Mouse (Mus musculus) intestine, embryonic 16.5 days (tissue): ENCODE results near the gene Zmym4. TPM values are rescaled to one million over a fixed set of nuclear protein-coding genes. Genes with fewer than 3 reads are reported as not detected.
A peak's percentile ranks its signal among the peaks of the same experiment; 100 is the strongest.

ENCODE experiments used
- ATAC-seq: fragments of 200-750 bp; cut with Nextera tagmentation; 2 replicates; pipeline ENCODE4 v1.8.0; 2017; ENCODE audit warnings: moderate TSS enrichment, moderate library complexity
- H3K27ac ChIP-seq: fragments of 300-500 bp; sonication (generic); 2 replicates; pipeline ENCODE4 v1.5.1; 2014; ENCODE audit warnings: mild to moderate bottlenecking, low read length
- H3K27me3 ChIP-seq: fragments of 300-500 bp; sonication (generic); replicated peaks from 2 replicates; pipeline ENCODE4 v1.6.1; 2014; ENCODE audit warnings: low read length, control low read depth, mixed read lengths; ENCODE audit not compliant: control insufficient read depth, insufficient read depth
- H3K36me3 ChIP-seq: fragments of 300-500 bp; sonication (generic); 2 replicates; pipeline ENCODE4 v1.6.1; 2014; ENCODE audit warnings: low read length, control low read depth; ENCODE audit not compliant: control insufficient read depth, insufficient read depth
- H3K4me1 ChIP-seq: fragments of 300-500 bp; sonication (generic); 2 replicates; pipeline ENCODE4 v1.6.1; 2014; ENCODE audit warnings: low read length, control low read depth, mixed read lengths; ENCODE audit not compliant: control insufficient read depth, insufficient read depth
- H3K4me2 ChIP-seq: fragments of 300-500 bp; sonication (generic); 2 replicates; pipeline ENCODE4 v1.6.1; 2014; ENCODE audit warnings: low read depth, low read length, control low read depth
- H3K4me3 ChIP-seq: fragments of 300-500 bp; sonication (generic); 2 replicates; pipeline ENCODE4 v1.5.1; 2014; ENCODE audit warnings: mild to moderate bottlenecking, low read length
- H3K9ac ChIP-seq: fragments of 300-500 bp; sonication (generic); 2 replicates; pipeline ENCODE4 v1.6.1; 2014; ENCODE audit warnings: low read depth, low read length
- H3K9me3 ChIP-seq: fragments of 300-500 bp; sonication (generic); 2 replicates; pipeline ENCODE4 v1.6.1; 2016; ENCODE audit warnings: low read length, control low read depth; ENCODE audit not compliant: control insufficient read depth
- WGBS: fragments of 180-500 bp; shearing (Covaris S2); extraction: QIAGEN DNeasy Blood & Tissue Kit; methylation state at CpG from one replicate; pipeline ENCODE4 v1.1.7; 2014; 5-methylcytosine and 5-hydroxymethylcytosine counted together
- polyA plus RNA-seq: library from polyadenylated mRNA; unstranded; fragments of >200 nt; fragmentation: Nextera tagmentation; extraction: Ambion mirVana; gene quantifications from 2 replicates; pipeline ENCODE4 v1.2.1, GENCODE M21; 2015

The Zmym4 gene
- polyA plus RNA-seq, 1 experiment from 2014 or later: 10.1 TPM

DNA sequence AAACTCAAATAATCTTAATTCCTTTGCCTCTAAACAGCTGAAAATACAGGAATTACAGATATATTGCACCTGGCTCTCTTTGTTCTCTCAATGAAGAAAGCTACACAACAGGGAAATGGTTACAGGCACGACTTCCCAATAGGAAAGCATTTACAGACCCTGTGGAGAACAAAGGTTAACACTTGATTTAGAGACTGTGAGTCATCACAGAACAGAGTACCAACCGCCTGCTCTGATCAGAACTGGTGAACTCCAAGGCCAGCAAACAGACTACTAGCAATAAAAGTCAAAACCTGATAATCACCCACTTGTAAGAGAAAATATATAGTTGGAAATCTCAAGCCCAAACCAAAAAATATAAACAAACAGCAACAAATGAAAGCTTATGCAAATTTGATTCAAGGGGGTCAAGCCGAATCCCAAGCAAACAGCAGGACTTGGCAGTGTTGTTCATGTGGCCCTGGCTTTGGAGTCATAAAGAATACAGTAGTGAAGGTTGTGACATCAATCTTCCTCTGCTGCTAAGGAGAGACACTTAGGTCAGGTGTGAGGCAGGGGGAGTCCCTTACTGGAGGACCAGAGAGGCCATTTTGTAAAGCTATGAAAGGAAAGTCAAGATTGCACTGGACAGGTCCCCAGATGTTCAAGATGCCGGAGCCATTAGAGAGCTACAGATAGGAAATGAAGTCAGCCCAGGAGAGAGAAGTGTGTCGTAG lies 88.2 kb downstream of the Zmym4 start:
- Histone ChIP-seq H3K4me2 (no peak overlapping the region), H3K4me1 (0 out of 2 replicates have a peak, but pooled peaks cover 2% of the 10 kb centered on the region), H3K27me3 (no peaks in the 10 kb centered on the region), H3K9ac (no peak overlapping the region), H3K9me3 (no peaks in the 10 kb centered on the region), H3K36me3 (peaks cover 5% of the 10 kb centered on the region; the same call in 1 of the 2 replicates), H3K27ac (peak overlapping the region; percentile 75), H3K4me3 (no peak overlapping the region)
- peak; percentile 97 for ATAC-seq
- 60% methylated on average over 5 of the region's 5 CpGs for WGBS

GRCm38 (mm10) chr4:126872717-126873116 lies 95.2 kb downstream of the Zmym4 start:
- Histone ChIP-seq H3K27ac (no peak overlapping the region), H3K27me3 (no peaks in the 10 kb centered on the region), H3K9ac (no peak overlapping the region), H3K9me3 (no peaks in the 10 kb centered on the region), H3K4me1 (no peaks in the 10 kb centered on the region), H3K4me3 (no peak overlapping the region), H3K36me3 (peaks cover 5% of the 10 kb centered on the region; the same call in 1 of the 2 replicates), H3K4me2 (no peak overlapping the region)
- 70% methylated on average over 7 of the region's 7 CpGs for WGBS
- ATAC-seq: no peak

GRCm38 (mm10) chr4:126868699-126869098 lies 99.2 kb downstream of the Zmym4 start:
- WGBS: 92% methylated on average over 12 of the region's 12 CpGs
- H3K4me2 ChIP-seq: no peak overlapping the region
- peaks cover 9% of the 10 kb centered on the region for H3K36me3 ChIP-seq
- H3K27me3 ChIP-seq: no peaks in the 10 kb centered on the region
- ATAC-seq: no peak
- no peak overlapping the region for H3K27ac ChIP-seq
- H3K9ac ChIP-seq: no peak overlapping the region
- no peaks in the 10 kb centered on the region for H3K9me3 ChIP-seq
- no peaks in the 10 kb centered on the region for H3K4me1 ChIP-seq
- H3K4me3 ChIP-seq: no peak overlapping the region

- no peak overlapping the region for H3K4me2 ChIP-seq
- no peaks in the 10 kb centered on the region for H3K9me3 ChIP-seq
- H3K4me3 ChIP-seq: no peak overlapping the region
- no peak for ATAC-seq
- WGBS: 80% methylated on average over 11 of the region's 11 CpGs
- H3K9ac ChIP-seq: no peak overlapping the region
- H3K27me3 ChIP-seq: no peaks in the 10 kb centered on the region
- H3K4me1 ChIP-seq: no peaks in the 10 kb centered on the region
- no peak overlapping the region for H3K27ac ChIP-seq
- peaks cover 3% of the 10 kb centered on the region; the same call in 1 of the 2 replicates for H3K36me3 ChIP-seq
Observed at GRCm38 (mm10) chr4:126861514-126862266, 106.2 kb downstream of the Zmym4 start.

DNA sequence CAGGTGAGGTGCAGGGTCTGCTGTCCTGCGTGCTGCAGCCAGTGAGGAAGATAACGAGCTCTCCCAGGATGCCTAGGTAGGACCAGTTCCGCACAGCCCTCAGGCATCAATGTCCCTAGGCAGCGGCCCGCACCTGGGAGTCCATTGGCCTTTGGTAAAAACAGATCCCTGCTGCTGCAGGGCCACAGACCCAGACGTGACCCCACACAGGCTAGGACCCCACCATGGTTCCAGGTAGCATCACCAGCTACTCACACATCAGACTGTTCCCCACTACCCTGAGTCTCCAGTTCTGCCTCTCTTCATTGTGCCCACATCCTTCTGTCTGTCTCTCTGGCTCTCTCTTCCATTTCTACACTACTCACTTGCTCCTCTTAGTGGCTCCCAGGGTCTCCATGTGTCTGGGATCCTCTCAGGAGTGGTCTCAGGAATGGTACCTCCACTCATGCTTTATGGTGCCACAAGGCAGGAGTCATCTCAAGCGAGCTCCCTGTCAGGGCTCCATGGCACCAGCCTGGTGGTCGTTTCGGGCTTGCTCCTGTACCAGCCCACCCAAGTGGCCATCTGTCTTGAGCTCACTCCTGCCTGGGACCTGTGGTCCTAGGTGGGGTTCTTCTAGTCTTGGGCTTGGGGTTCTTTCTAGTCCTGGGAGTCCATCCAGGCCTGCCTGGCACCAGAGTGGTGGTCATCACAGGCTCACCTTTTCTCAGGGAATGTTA lies 107.5 kb downstream of the Zmym4 start:
- Histone ChIP-seq H3K9ac (no peak overlapping the region), H3K4me3 (no peak overlapping the region), H3K4me2 (no peak overlapping the region), H3K27ac (no peak overlapping the region), H3K9me3 (no peaks in the 10 kb centered on the region), H3K27me3 (no peaks in the 10 kb centered on the region), H3K4me1 (no peaks in the 10 kb centered on the region), H3K36me3 (no peaks in the 10 kb centered on the region)
- 0 out of 2 replicates have a peak, but pooled peaks have one; percentile 18 for ATAC-seq
- 89% methylated on average over 9 of the region's 9 CpGs for WGBS

- Histone ChIP-seq H3K4me3 (no peak overlapping the region), H3K27ac (no peak overlapping the region), H3K36me3 (no peaks in the 10 kb centered on the region; the same call in 1 of the 2 replicates), H3K9me3 (no peaks in the 10 kb centered on the region), H3K4me1 (no peaks in the 10 kb centered on the region), H3K4me2 (no peak overlapping the region), H3K9ac (no peak overlapping the region), H3K27me3 (no peaks in the 10 kb centered on the region)
- WGBS: 65% methylated on average over 11 of the region's 11 CpGs
- ATAC-seq: no peak
Observed at GRCm38 (mm10) chr4:126852971-126853370, 115.0 kb downstream of the Zmym4 start.

DNA sequence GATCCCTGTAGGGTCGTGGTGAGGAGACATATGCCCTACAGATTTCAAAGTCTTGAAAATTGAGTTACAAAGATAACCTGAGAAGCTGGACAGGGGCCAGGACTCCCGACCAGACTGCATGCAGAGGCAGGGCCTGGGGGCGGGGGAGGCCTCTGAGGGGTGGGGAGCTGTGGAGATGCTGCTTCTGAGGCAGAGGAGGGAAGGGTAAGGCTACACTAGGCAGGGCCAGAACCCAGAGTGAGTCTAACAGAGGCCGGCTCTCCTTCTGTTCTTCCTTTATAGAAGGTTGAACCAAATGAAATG lies 117.2 kb downstream of the Zmym4 start:
- Histone ChIP-seq H3K9ac (no peak overlapping the region), H3K27ac (no peak overlapping the region)
- 59% methylated on average over 4 of the region's 4 CpGs for WGBS

DNA sequence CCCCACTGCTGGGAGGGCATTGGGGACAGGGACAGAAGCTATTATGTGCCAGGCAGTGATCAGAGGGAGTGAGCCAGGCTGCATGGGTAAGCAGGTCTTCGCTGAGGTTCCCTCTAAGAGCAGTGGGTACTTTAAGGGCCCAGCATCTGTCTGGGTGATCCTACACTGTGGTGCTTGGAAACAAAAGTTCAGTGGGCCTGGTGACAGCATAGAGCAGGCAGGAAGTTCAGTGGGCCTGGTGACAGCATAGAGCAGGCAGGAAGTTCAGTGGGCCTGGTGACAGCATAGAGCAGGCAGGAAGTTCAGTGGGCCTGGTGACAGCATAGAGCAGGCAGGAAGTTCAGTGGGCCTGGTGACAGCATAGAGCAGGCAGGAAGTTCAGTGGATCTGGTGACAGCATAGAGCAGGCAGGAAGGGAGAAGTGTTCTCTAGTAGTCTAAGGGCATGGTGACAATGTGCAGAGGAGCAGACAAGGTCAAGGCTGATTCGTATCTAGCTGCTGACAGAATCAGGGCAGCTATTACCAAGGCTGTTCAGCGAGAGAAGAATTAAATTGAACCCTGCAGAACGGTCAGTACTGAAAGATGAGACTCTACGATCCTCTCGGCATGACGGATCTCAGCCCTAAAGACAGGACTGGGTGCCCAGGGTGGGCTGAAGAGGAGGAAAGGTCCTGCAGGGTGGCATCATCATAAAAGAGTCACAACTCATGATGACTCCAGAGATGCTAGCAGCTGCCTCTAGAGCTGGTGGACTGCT lies 117.7 kb downstream of the Zmym4 start:
- no peak overlapping the region for H3K4me2 ChIP-seq
- H3K27ac ChIP-seq: no peak overlapping the region
- no peaks in the 10 kb centered on the region for H3K4me1 ChIP-seq
- no peak for ATAC-seq
- no peaks in the 10 kb centered on the region for H3K27me3 ChIP-seq
- no peaks in the 10 kb centered on the region for H3K9me3 ChIP-seq
- H3K36me3 ChIP-seq: no peaks in the 10 kb centered on the region; the same call in none of the 2 replicates
- no peak overlapping the region for H3K9ac ChIP-seq
- WGBS: 77% methylated on average over 7 of the region's 7 CpGs
- H3K4me3 ChIP-seq: no peak overlapping the region

More for the DNA sequence above, 117.2 kb downstream of the Zmym4 start:
- Histone ChIP-seq H3K36me3 (no peaks in the 10 kb centered on the region; the same call in none of the 2 replicates), H3K9me3 (no peaks in the 10 kb centered on the region), H3K4me1 (no peaks in the 10 kb centered on the region), H3K27me3 (no peaks in the 10 kb centered on the region), H3K4me3 (no peak overlapping the region), H3K4me2 (no peak overlapping the region)
- ATAC-seq: no peak

- no peak overlapping the region for H3K9ac ChIP-seq
- no peak overlapping the region for H3K27ac ChIP-seq
- H3K27me3 ChIP-seq: no peaks in the 10 kb centered on the region
- no peak overlapping the region for H3K4me2 ChIP-seq
- no peaks in the 10 kb centered on the region for H3K9me3 ChIP-seq
- 55% methylated on average over 7 of the region's 7 CpGs for WGBS
- no peak overlapping the region for H3K4me3 ChIP-seq
- no peak for ATAC-seq
- H3K4me1 ChIP-seq: no peaks in the 10 kb centered on the region
- no peaks in the 10 kb centered on the region; the same call in none of the 2 replicates for H3K36me3 ChIP-seq
Observed at GRCm38 (mm10) chr4:126846971-126847370, 121.0 kb downstream of the Zmym4 start.
